Mouse (Mus musculus): ENCODE results near the gene Ntm. TPM values are rescaled to one million over a fixed set of nuclear protein-coding genes. Genes with fewer than 3 reads are reported as not detected.

Ntm gene
- total and polyA plus RNA-seq, 3 experiments: not detected

DNA sequence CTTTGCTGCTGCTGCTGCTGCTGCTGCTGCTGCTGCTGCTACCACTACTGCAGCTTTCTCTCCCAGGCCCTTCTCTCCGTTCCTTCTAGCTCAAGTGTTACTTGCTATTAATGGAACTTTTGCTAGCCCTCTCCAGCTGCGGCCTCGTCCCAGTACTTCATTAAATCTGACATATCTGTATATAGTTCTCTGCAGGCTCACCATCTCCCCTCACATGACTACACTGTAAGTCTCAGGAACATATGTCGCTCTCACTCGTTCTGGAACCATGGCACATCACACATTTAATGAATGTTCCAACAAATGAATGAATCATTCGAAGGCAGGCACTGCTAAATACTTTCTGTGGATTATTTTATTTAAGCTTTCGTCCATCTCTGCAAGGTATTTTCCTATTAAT lies 573.7 kb downstream of the Ntm start:
- no peaks in the 10 kb centered on the region for H3K27me3 ChIP-seq (ENCODE audit: control insufficient read depth in 1 of 2, insufficient read depth in 2 of 2, low read length in 2 of 2)
- H3K9ac ChIP-seq (ENCODE audit: control insufficient read depth, low read depth, low read length, poor library complexity, severe bottlenecking): no peak overlapping the region
- no peak overlapping the region for H3K4me3 ChIP-seq (ENCODE audit: control insufficient read depth in 1 of 2, insufficient read depth in 1 of 2, low read depth in 2 of 2, low read length in 2 of 2)
- no peaks in the 10 kb centered on the region for H3K36me3 ChIP-seq (ENCODE audit: control insufficient read depth in 1 of 2, insufficient read depth in 2 of 2, low read length in 2 of 2)
- H3K79me2 ChIP-seq (ENCODE audit: control insufficient read depth, insufficient read depth, low read length, poor library complexity): no peaks in the 10 kb centered on the region
- TF ChIP-seq EP300 (IDR thresholded peaks at IDR 0.05; ENCODE audit: low read depth in 1 of 2, low read length in 2 of 2) (no peak), SIN3A (IDR thresholded peaks at IDR 0.05; ENCODE audit: low read length) (no peak)
- DNase-seq (ENCODE audit: low read depth, low spot score): no peak
- H3K4me1 ChIP-seq (ENCODE audit: control insufficient read depth in 1 of 2, insufficient read depth in 2 of 2, low read length in 2 of 2): no peaks in the 10 kb centered on the region
- H3K9me3 ChIP-seq (replicated peaks; ENCODE audit: insufficient read depth, low read length): no peaks in the 10 kb centered on the region
- no peak overlapping the region for H3K27ac ChIP-seq (ENCODE audit: control insufficient read depth, low read depth, low read length)

GRCm38 (mm10) chr9:29387136-29387535 lies 575.8 kb downstream of the Ntm start:
- Histone ChIP-seq H3K4me1 (ENCODE audit: control insufficient read depth in 1 of 2, insufficient read depth in 2 of 2, low read length in 2 of 2) (no peaks in the 10 kb centered on the region), H3K36me3 (ENCODE audit: control insufficient read depth in 1 of 2, insufficient read depth in 2 of 2, low read length in 2 of 2) (no peaks in the 10 kb centered on the region), H3K9me3 (replicated peaks; ENCODE audit: insufficient read depth, low read length) (no peaks in the 10 kb centered on the region), H3K79me2 (ENCODE audit: control insufficient read depth, insufficient read depth, low read length, poor library complexity) (no peaks in the 10 kb centered on the region), H3K4me3 (ENCODE audit: control insufficient read depth in 1 of 2, insufficient read depth in 1 of 2, low read depth in 2 of 2, low read length in 2 of 2) (no peak overlapping the region), H3K27me3 (ENCODE audit: control insufficient read depth in 1 of 2, insufficient read depth in 2 of 2, low read length in 2 of 2) (no peaks in the 10 kb centered on the region), H3K9ac (ENCODE audit: control insufficient read depth, low read depth, low read length, poor library complexity, severe bottlenecking) (no peak overlapping the region), H3K27ac (ENCODE audit: control insufficient read depth, low read depth, low read length) (no peak overlapping the region)
- DNase-seq (ENCODE audit: low read depth, low spot score): no peak
- TF ChIP-seq E2F4 (IDR thresholded peaks at IDR 0.05; ENCODE audit: borderline replicate concordance, low read depth, low read length): no peak
- no peak for TF ChIP-seq USF1 (IDR thresholded peaks at IDR 0.05; ENCODE audit: low read depth, low read length)
- no peak for TF ChIP-seq ZNF384 (IDR thresholded peaks at IDR 0.05; ENCODE audit: low read depth, low read length)
- TF ChIP-seq POLR2AphosphoS5 (IDR thresholded peaks at IDR 0.05; ENCODE audit: borderline replicate concordance, low read depth, low read length): no peak
- no peak for TF ChIP-seq ZC3H11A (IDR thresholded peaks at IDR 0.05; ENCODE audit: low read depth, low read length)
- no peak for TF ChIP-seq MYC (IDR thresholded peaks at IDR 0.05; ENCODE audit: low read depth, low read length)
- no peak for TF ChIP-seq NRF1 (IDR thresholded peaks at IDR 0.05; ENCODE audit: insufficient read depth, low read depth, low read length, poor library complexity, severe bottlenecking)
- no peak for TF ChIP-seq CTCF (IDR thresholded peaks at IDR 0.05 in 2 of 3, conservative IDR thresholded peaks at IDR 0.05 in 1 of 3; ENCODE audit: control insufficient read depth in 1 of 3, insufficient read depth in 1 of 3, low read depth in 2 of 3, low read length in 3 of 3, poor library complexity in 1 of 3, severe bottlenecking in 1 of 3)
- TF ChIP-seq RAD21 (IDR thresholded peaks at IDR 0.05; ENCODE audit: low read depth, low read length): no peak
- TF ChIP-seq ZMIZ1 (IDR thresholded peaks at IDR 0.05; ENCODE audit: low read depth, low read length): no peak
- no peak for TF ChIP-seq NELFE (IDR thresholded peaks at IDR 0.05; ENCODE audit: low read depth, low read length)
- TF ChIP-seq ELF1 (IDR thresholded peaks at IDR 0.05; ENCODE audit: low read depth, low read length): no peak

Data from MEL (cell line).